Mouse (Mus musculus) lung, adult 2 months (tissue): Measurements from ENCODE around the gene Mtus2.

Experiments used
- CTCF ChIP-seq: fragments of 200-500 bp; IDR thresholded peaks from 2 replicates; pipeline ENCODE4 v1.5.1; 2011; ENCODE audit warnings: mild to moderate bottlenecking, low read length, control low read depth; ENCODE audit not compliant: insufficient read depth
- POLR2A ChIP-seq: fragments of 200-500 bp; IDR thresholded peaks from 2 replicates; pipeline ENCODE4 v1.6.1; 2011; ENCODE audit warnings: low read depth, mild to moderate bottlenecking, control low read depth, low read length, borderline replicate concordance; ENCODE audit errors: extremely low read depth

DNA sequence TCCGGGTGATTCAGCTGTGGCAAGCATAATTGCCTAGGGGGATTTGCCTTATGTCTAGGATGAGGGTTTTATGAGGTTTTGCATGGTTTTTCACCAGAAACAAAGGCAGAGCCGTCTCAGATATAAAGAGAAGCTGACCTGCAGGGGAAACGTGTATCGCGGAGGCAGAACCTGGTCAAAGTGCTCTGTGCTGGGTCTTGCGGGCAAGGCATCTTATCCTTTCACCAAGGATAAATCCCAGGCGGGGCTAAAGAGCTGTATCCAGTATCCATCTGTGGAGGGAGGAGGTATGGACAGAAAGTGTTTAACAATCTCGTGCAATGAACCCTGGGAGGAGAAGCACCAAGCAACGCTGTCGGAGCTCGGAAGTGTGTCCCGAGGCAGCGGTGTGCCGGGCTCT lies 7.2 kb upstream of the Mtus2 start:
- no peak for TF ChIP-seq CTCF
- no peak for TF ChIP-seq POLR2A
